Mouse (Mus musculus) skeletal muscle tissue, adult 2 months (tissue): ENCODE measurements around the gene Aldh3b3.
A peak's percentile ranks its signal among the peaks of the same experiment; 100 is the strongest.
"Not testable (repeated sequence)": the region's sequence is repeated elsewhere in the genome, so short reads cannot be mapped to it uniquely, and the experiment has no call there.

ENCODE experiments used
- DNase-seq: peaks from one replicate; pipeline ENCODE4 v3.0.0-alpha.2; 2012; ENCODE audit warnings: low read depth, low spot score

Gene Aldh3b3

GRCm38 (mm10) chr19:3935896-3936850, 22.3 kb upstream of the Aldh3b3 start:
- DNase-seq = peak; percentile 62

- no peak for DNase-seq
Observed at GRCm38 (mm10) chr19:3942315-3942714, 16.1 kb upstream of the Aldh3b3 start.

- DNase-seq = no peak
Observed at GRCm38 (mm10) chr19:3942986-3943735, 15.3 kb upstream of the Aldh3b3 start.

GRCm38 (mm10) chr19:3945872-3946564, 12.4 kb upstream of the Aldh3b3 start:
- no peak for DNase-seq

- DNase-seq = no peak
Observed at GRCm38 (mm10) chr19:3946715-3947114, 11.7 kb upstream of the Aldh3b3 start.

GRCm38 (mm10) chr19:3947813-3948212, 10.6 kb upstream of the Aldh3b3 start:
- no peak for DNase-seq

GRCm38 (mm10) chr19:3948546-3948945, 9.9 kb upstream of the Aldh3b3 start:
- DNase-seq = no peak

- no peak for DNase-seq
Observed at GRCm38 (mm10) chr19:3950331-3950730, 8.1 kb upstream of the Aldh3b3 start.

- no peak for DNase-seq
Observed at GRCm38 (mm10) chr19:3951461-3951860, 7.0 kb upstream of the Aldh3b3 start.

- DNase-seq = no peak
Observed at GRCm38 (mm10) chr19:3952099-3952498, 6.3 kb upstream of the Aldh3b3 start.

GRCm38 (mm10) chr19:3955033-3955432, 3.4 kb upstream of the Aldh3b3 start:
- DNase-seq = no peak

GRCm38 (mm10) chr19:3955804-3956203, 2.6 kb upstream of the Aldh3b3 start:
- no peak for DNase-seq

GRCm38 (mm10) chr19:3957296-3958036, 979 bp upstream of the Aldh3b3 start:
- DNase-seq = not testable (repeated sequence)

GRCm38 (mm10) chr19:3959030-3959429, 585 bp downstream of the Aldh3b3 start:
- DNase-seq = no peak

- DNase-seq = no peak
Observed at GRCm38 (mm10) chr19:3960211-3960610, 1.8 kb downstream of the Aldh3b3 start.

- not testable (repeated sequence) for DNase-seq
Observed at GRCm38 (mm10) chr19:3961805-3962204, 3.4 kb downstream of the Aldh3b3 start.

GRCm38 (mm10) chr19:3962469-3962868, 4.0 kb downstream of the Aldh3b3 start:
- no peak for DNase-seq

- DNase-seq = no peak
Observed at GRCm38 (mm10) chr19:3964030-3964429, 5.6 kb downstream of the Aldh3b3 start.

- no peak for DNase-seq
Observed at GRCm38 (mm10) chr19:3966330-3967075, 8.1 kb downstream of the Aldh3b3 start.

- no peak for DNase-seq
Observed at GRCm38 (mm10) chr19:3967258-3967657, 8.8 kb downstream of the Aldh3b3 start.

GRCm38 (mm10) chr19:3972229-3972628, 13.8 kb downstream of the Aldh3b3 start, which contains the start of gene Aldh3b2:
Aldh3b2 (plus strand) TSS chr19:3972328.
- DNase-seq = no peak
